Mouse (Mus musculus): ENCODE data around the gene Mrs2.

GRCm38 (mm10) chr13:25026409-25027113, 6.4 kb upstream of the Mrs2 start:
- TF ChIP-seq CTCF (conservative IDR thresholded peaks at IDR 0.05; ENCODE audit: low read length): no peak
- no peak for TF ChIP-seq NANOG (IDR thresholded peaks at IDR 0.05; ENCODE audit: borderline replicate concordance, low read length)

Measured in E14TG2a.4 (cell line).